Mouse (Mus musculus): ENCODE data around the gene Vav3. TPM values are rescaled to one million over a fixed set of nuclear protein-coding genes. Genes with fewer than 3 reads are reported as not detected.
A peak's percentile ranks its signal among the peaks of the same experiment; 100 is the strongest.

The Vav3 gene
- total RNA-seq, 4 experiments from 2014 or later: 3.3 to 5.0 (median 4.1) TPM

GRCm38 (mm10) chr3:109515479-109515878 is 175.0 kb downstream of the Vav3 start:
- DNase-seq: no peak

- no peak for DNase-seq
Measured at GRCm38 (mm10) chr3:109516372-109516771, 175.9 kb downstream of the Vav3 start.

GRCm38 (mm10) chr3:109522115-109522514 is 181.7 kb downstream of the Vav3 start:
- DNase-seq: no peak

DNA sequence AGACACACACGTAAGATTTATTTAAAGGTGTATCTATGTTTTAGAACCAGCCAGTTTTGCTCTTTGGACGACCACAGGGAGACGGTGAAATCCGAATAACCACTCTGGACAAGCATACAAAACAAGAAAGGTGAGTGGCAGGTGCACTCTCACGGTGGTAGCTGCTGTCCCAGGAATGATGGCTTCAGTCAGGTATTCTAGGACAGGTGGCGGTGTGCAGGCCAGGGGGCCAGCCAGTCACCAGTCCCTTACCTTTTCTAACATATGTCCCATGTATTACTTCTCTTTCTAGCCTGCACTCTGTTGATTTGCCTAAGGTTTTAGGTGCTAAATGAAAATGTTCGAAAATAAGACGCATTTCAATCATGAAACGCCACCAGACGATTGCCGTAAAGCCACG is 185.4 kb downstream of the Vav3 start:
- DNase-seq: no peak

DNA sequence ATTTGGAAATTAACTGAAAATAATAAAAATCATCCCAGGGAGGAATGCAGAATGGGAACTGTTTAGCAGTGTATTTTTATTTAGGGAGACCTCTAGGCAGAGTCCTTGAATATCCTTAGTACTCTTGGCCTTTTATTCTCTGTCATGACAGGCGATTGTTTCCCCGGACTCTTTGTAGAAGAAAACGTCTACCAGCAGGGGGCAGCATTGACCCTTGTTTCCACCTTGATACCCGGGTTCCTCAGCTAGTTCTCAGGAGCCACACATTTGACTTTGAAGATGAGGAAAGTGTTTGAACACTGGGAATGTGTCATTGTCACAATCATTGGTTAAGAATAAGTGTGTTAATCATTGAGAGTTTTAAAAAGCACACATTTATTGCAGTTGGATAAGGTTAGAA is 185.8 kb downstream of the Vav3 start:
- DNase-seq: peak; percentile 44

DNA sequence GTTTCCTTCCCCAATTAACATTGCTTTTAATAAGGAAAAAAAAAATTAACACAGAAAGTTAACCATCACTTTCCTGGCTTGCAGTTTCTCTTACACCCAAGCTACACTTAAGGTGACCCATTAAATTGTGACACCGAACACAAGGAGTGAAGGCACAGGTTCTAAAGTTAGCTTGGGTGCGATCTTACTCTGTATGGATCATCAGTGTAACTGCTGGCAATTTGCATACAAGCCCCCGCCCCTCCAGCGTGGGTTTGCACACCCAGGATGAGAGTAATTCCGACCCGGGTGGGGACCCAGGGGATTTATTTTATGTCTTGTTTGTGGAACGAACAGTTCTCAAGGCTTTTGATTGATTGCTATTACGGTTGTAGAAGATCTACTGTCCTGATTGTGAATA is 186.2 kb downstream of the Vav3 start:
- no peak for DNase-seq

DNA sequence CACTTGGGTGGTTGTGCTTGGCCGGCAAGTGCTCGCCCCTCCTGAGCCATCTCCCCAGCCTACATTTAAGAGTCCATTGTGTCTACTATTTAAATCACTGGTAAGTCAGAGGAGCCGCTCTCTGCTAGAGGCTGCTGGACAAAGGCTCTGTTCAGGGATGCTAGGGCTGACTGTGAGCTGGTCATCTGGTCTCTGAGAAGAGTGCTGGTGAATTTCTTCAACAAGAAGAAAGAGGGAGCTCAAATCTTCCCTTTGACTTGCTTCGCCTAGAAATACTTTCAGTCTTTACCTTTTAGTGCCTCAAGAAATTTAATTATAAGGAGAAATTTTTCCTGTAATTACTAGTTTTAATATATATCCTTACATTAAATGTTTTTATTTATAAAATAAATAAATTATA is 188.2 kb downstream of the Vav3 start:
- DNase-seq: no peak

- DNase-seq: no peak
Measured at GRCm38 (mm10) chr3:109537686-109538085, 197.2 kb downstream of the Vav3 start.

- no peak for DNase-seq
Measured at GRCm38 (mm10) chr3:109540009-109540408, 199.6 kb downstream of the Vav3 start.

DNA sequence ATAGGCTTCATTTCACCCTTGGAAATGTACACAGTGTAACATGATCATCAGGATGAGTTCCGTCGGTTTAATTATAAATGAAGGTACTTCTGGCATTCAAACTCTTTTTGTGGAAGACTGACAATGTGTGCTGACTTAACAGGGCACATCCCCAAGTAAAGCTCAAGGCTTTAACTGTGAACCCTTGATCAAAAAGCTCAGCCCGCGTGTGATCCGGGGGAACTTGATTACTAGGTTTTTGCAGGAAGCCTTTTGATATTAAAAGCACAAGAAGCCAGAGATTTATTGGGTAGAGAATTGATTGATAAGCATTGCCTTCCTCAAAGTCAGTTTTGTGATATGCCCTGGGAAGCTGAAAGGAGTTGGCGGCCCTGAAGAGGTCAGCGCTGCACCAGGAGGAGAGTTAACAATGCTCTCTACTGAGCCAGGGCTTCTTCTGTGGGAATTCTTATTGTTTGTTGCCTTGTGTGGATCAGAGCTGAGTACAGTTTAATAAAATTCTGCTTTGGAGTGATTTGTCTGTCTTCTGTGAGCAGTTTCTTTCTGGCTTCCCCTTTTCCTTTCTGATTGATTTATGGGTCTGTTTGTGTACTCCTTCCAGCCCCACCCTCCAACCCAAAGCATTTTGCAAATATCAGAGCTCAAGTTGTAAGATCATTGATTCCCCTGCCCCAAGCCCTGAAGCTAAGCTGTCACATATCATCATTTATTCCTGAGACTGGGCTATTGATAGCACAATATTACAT is 204.2 kb downstream of the Vav3 start:
- DNase-seq: no peak

GRCm38 (mm10) chr3:109557329-109557728 is 216.9 kb downstream of the Vav3 start:
- DNase-seq: no peak

- DNase-seq: no peak
Measured at GRCm38 (mm10) chr3:109561295-109561694, 220.8 kb downstream of the Vav3 start.

DNA sequence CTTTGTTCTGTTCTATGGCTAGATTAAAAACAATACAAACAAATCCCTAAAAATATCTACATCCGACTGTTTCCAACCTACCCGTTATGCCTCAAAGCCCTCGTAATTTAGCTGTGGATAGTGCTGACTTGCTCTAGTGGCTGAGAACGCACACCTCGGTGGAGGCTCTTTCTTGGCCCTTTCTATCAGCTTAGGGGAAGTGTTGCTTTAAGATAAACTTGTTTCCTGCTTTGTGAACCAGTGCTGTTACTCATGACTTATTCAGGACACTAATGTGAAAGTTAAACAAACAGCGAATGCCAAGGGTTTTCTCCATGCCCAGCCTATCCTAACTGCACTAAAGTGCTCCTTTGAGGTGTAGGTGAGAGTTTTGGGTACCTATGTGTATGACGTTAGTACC is 221.3 kb downstream of the Vav3 start:
- no peak for DNase-seq

GRCm38 (mm10) chr3:109562268-109562667 is 221.8 kb downstream of the Vav3 start:
- no peak for DNase-seq

DNA sequence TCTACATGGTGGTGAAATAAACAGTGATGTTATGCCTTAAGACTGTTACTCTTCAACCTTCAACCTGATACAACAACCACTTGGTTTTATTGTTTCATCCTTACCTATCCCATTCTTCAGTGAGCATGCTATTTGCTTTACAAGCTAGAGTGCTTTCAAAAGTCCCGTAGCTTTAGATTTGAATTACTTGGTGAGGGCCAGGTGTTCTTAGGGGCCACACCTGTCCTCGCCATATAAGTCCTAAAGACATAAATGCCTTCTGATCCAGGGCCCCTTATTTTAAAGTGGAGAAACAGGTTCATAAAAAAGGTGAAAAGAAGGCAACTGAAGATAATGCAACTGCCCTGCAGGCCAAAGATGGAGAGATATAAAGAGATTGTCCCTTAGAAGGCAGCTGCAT is 224.0 kb downstream of the Vav3 start:
- DNase-seq: no peak

GRCm38 (mm10) chr3:109568542-109569265 is 228.3 kb downstream of the Vav3 start:
- no peak for DNase-seq

- no peak for DNase-seq
Measured at GRCm38 (mm10) chr3:109571483-109571882, 231.0 kb downstream of the Vav3 start.

- no peak for DNase-seq
Measured at GRCm38 (mm10) chr3:109572871-109573270, 232.4 kb downstream of the Vav3 start.

- no peak for DNase-seq
Measured at GRCm38 (mm10) chr3:109573549-109574146, 233.2 kb downstream of the Vav3 start.

- no peak for DNase-seq
Measured at GRCm38 (mm10) chr3:109574161-109574560, 233.7 kb downstream of the Vav3 start.

DNA sequence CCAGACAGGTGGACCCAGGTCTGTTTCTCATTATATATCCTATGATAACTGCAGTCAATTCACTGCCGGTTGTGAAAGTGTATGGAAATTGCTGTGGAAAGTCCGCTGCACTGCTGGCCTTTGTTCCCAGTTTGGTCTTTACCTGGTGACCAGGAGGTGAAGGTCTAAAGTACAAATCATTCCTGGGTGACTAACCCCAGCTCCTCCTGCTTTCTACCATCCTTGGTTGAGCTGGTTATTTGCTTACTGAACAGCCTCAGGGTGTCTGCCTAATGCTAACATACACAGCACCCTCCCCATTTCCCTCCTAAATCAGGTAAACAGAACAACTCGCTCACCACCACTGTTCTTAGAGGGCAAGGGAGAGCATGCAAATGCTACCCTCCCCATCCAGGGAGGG is 237.9 kb downstream of the Vav3 start:
- DNase-seq: no peak

DNA sequence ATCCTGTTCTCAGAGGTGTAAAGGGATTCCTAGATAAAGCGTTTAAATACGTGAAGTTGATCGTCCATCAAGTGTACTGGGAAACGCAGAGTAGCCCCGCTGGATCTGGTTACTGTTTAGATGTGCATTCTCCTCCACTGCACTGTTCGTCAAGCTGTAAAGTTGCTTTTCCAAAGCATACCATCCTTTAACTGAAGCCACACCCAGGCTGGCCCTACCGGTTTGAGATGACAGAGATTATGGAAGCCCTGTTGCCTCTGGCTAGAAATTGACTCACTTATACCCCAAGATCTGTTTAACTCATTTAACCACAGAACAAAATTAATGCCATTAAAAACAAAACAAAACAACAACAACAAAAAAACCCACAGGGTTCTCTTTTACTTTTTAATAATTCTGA is 238.5 kb downstream of the Vav3 start:
- DNase-seq: no peak

DNA sequence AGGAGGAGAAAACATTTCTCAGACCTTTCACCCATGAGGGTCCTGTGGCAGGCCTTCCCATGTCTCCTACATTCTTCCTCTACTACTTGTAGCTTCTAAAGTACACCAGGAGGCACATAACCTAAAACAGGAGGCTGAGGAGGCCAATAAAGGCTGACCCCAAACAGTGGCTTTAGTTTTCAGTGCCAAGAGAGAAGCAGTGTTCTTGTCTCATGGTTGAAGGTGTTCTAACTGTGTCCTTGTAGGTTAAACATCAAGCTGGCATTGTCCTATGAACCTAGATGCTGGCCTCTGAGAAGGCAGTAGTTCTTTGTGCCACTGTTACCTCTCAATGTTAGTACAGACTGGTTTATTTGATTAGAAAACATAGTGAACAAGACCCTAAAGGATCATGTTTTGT is 245.5 kb downstream of the Vav3 start:
- no peak for DNase-seq

DNA sequence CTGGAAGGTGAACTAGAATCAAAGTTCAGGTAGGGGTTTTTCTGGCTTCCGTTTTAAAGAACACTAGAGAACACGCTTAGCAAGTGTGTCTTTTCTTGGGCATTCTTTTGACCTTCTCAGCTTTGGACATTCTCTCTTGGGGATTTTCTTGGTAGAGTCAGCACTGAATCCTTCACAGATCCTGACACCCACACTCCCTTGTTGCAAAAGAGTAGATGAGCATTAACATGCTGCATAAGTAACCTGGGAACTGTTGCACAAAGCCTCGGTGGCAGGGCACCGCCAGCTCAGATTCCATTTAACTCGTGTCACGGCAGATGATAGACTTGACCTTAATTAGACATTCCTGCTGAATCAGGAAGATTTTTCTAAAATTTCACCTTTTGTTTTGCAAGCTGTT is 252.5 kb downstream of the Vav3 start:
- DNase-seq: no peak
